ENCODE assay signal across 24 mouse cellular contexts in genomic region chr10:41749306-41749705, GRCm38 (mm10). TPM values are rescaled to one million over a fixed set of nuclear protein-coding genes. Genes with fewer than 3 reads are reported as not detected.
"Had no signal": no experiment of that assay in that cellular context is flagged by ENCODE, and none has a peak within 500 bp of the region (broad histone marks: within the 10 kb centered on the region; RNA-seq: fewer than 3 reads in every experiment).

No protein-coding gene starts in this region.

- H3K27ac ChIP-seq: kidney, embryonic 15.5 days; left cerebral cortex, adult 2 months; limb, embryonic 10.5 days; limb, embryonic 13.5 days; liver, embryonic 12.5 days; liver, embryonic 15.5 days; lung, embryonic 15.5 days; midbrain, embryonic 10.5 days; midbrain, embryonic 13.5 days; stomach, embryonic 15.5 days had no signal

- H3K4me3 ChIP-seq: kidney, embryonic 15.5 days; left cerebral cortex, adult 2 months; limb, embryonic 10.5 days; limb, embryonic 13.5 days; liver, embryonic 12.5 days; liver, embryonic 15.5 days; lung, embryonic 15.5 days; megakaryocyte, embryonic 14.5 days; midbrain, embryonic 10.5 days; midbrain, embryonic 13.5 days; stomach, embryonic 15.5 days had no signal

- H3K4me1 ChIP-seq: lung, embryonic 15.5 days; midbrain, embryonic 10.5 days had no signal

- H3K27me3 ChIP-seq: kidney, embryonic 15.5 days; limb, embryonic 13.5 days; liver, embryonic 12.5 days; liver, embryonic 15.5 days; lung, embryonic 15.5 days; megakaryocyte, embryonic 14.5 days; midbrain, embryonic 13.5 days; stomach, embryonic 15.5 days had no signal

- H3K36me3 ChIP-seq: kidney, embryonic 15.5 days; limb, embryonic 13.5 days; lung, embryonic 15.5 days; midbrain, embryonic 10.5 days; stomach, embryonic 15.5 days had no signal

- DNase-seq: kidney, adult 8-10 months; kidney, postnatal 10 days; kidney, postnatal 36 days; layer of hippocampus, postnatal 36 days; liver; lung, adult 18-20 months; lung, postnatal 10 days; lung, postnatal 36 days; right cerebral cortex, postnatal 14 days; spleen, adult 18-20 months; thymus, adult 2 months; thymus, postnatal 14 days; thymus, postnatal 4 days had no signal

RNA-seq across cellular contexts. Expression of gene Ccdc162, which starts 32.9 kb away (rescaled TPM):
- polyA plus RNA-seq: liver, embryonic 15.5 days had no signal
